Mouse (Mus musculus) lung, adult 18-20 months (tissue): Measurements from ENCODE around the gene Gucy1a1.

ENCODE experiments used
- DNase-seq, 2 experiments: peaks; one replicate each; pipeline ENCODE4 v3.0.0; 2022; ENCODE audit warnings: mixed read lengths in 2 of 2

Gene Gucy1a1

GRCm38 (mm10) chr3:82074201-82074851, 71.3 kb downstream of the Gucy1a1 start, which contains the start of gene Gucy1b1:
TSS of gene Gucy1b1 (minus strand) at chr3:82074689.
- peak; percentile 65 to 76 for DNase-seq

DNA sequence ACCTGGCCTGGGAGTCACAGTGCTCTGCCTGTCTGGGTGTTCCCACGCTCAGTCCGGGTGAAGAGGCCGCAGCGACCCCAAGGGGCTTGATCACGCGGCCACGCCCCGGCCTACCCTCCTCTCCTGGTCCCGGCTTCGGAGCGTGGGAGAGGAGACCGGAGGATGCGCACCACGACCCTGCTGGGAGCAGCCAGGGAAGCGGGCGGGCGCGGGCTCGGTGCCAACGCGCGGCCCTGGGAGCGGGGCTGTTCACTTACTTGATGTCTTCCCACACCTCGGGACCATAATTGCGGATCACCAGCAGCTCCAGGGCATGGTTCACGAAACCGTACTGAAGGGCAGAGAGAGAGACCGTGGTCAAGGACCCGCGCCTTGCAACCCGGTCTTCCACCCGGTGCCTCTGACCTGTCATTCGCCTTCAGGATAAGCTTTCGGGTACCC, 71.8 kb downstream of the Gucy1a1 start:
- DNase-seq = peak; percentile 47 to 53

- DNase-seq = no peak
Observed at GRCm38 (mm10) chr3:82067830-82068229, 77.8 kb downstream of the Gucy1a1 start.

- no peak for DNase-seq
Observed at GRCm38 (mm10) chr3:82061402-82062180, 84.0 kb downstream of the Gucy1a1 start.

- peak; percentile 27 to 45 for DNase-seq
Observed at GRCm38 (mm10) chr3:82057201-82057600, 88.4 kb downstream of the Gucy1a1 start.

DNA sequence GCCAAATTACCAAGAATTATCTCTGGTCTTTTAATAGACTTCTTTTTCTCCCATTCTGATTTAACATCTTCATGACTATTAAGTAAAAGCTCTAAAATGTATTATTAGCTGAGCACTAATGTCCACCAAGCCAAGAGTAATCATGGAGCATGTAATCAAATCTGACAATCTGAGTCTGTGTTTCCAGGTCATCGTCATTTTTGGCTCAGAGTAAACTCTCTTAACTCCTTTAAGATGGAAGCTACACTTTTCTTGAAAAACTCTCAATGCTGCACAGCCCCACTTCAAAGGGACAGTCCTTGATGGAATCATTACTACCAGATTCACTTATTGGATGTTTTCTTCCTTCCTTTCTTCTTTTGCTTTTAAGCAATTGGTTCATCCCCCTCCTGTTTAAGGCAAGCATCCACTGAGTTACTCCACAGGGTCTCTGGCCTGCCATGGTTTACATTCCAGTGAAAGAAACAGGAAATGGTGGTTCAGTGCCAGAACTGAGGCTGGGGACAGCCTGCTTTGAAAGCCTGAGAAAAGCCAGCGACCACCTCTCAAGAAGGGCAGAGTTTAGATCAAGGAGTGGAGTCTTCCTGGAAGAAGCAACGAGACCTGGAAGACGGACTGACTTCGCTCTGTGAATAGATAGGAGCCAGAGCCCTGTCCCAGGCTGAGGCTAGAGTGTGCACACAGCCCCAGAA, 91.2 kb downstream of the Gucy1a1 start:
- no peak for DNase-seq

GRCm38 (mm10) chr3:82052029-82052428, 93.6 kb downstream of the Gucy1a1 start:
- no peak for DNase-seq

- DNase-seq = no peak
Observed at GRCm38 (mm10) chr3:82051468-82051867, 94.1 kb downstream of the Gucy1a1 start.

GRCm38 (mm10) chr3:82048681-82049080, 96.9 kb downstream of the Gucy1a1 start:
- DNase-seq = peak in 1 of 2 experiments; percentile 36

DNA sequence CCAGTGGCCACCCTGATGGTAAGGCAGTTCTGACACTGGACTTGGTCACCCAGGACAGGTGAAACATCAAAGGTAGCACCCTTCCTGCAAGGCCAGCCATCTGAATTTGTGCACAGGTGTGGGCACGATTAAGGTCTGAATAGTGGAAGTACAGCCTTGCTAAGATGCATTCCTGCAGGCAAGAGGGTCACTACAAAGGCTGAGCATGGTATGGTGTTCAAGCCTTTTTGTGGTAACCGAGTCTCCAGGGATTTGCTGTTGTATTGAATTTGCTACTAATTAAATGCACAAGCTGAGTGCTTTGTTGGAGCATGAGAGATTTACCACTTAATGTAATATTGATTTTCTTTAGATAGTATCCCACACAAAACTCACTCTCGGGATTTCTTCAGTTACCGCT, 97.5 kb downstream of the Gucy1a1 start:
- DNase-seq = no peak

DNA sequence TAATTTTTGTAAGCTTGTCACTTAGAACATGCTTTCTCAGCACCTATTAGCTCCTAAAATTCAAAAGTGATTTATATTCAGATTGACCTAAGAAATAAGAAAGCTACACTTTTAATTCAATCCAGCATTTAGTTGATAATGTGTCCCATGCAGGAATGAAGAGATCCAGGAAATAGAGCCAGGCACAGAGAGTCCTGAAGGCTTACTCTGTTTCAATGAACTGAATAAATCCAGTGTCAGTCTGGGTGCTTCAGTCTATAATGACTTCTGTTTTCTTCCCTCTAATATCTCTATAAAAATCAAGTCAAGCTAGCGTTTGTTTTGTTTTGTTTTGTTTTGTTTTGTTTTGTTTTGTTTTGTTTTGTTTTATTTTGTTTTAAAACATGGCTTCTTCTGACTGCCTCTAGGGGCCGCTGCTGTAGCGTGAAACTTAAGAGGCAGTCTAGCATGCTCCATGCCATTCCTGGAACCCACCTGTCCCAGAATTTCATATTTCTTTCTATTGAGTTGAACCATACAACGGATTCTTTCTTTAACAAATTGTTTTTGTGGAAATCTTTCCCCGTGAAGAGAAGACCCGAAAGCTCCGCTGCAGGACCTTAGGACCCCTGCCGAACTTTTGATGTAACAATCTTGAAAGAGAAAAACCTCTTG, 98.4 kb downstream of the Gucy1a1 start:
- DNase-seq = peak in 1 of 2 experiments; percentile 33

- no peak for DNase-seq
Observed at GRCm38 (mm10) chr3:82046087-82046486, 99.5 kb downstream of the Gucy1a1 start.

GRCm38 (mm10) chr3:82044902-82045301, 100.7 kb downstream of the Gucy1a1 start:
- DNase-seq = no peak

- no peak for DNase-seq
Observed at GRCm38 (mm10) chr3:82043676-82044075, 101.9 kb downstream of the Gucy1a1 start.
